In the genomic region with DNA sequence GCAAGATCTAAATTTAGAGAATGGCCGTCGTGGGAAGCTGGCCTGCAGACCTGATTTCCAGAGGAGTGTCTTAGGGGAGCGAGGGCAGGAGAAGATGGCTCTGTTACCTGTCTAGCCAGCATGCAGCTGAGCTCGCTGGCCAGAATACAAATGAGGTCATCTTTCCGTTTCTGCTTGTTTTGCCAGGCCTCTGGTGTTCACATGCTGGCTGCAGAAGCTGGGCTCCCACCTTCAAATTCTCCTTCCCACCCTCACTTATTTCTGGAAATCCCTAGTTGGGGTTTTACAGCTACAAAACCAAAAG, we compare ENCODE assay signal across 14 mouse cellular contexts. TPM values are rescaled to one million over a fixed set of nuclear protein-coding genes. Genes with fewer than 3 reads are reported as not detected.
A peak's percentile ranks its signal among the peaks of the same experiment; 100 is the strongest.
DNase-seq lines count a peak whose midpoint lies in the region; ATAC-seq lines count a peak whose summit lies in the region.
"Had no signal": no experiment of that assay in that cellular context is flagged by ENCODE, and none has a peak within 500 bp of the region (broad histone marks: within the 10 kb centered on the region; RNA-seq: fewer than 3 reads in every experiment).

No protein-coding gene starts in this region.

- peak overlapping the region; percentile 78; the same call in 1 of the 2 replicates for H3K27ac ChIP-seq in hindbrain, embryonic 14.5 days
- no peak overlapping the region for H3K27ac ChIP-seq in hindbrain, embryonic 11.5 days (ENCODE audit: low read depth, low read length)
- H3K27ac ChIP-seq in midbrain, embryonic 15.5 days: peak overlapping the region; percentile 81
- H3K27ac ChIP-seq: forebrain, embryonic 13.5 days; lung, embryonic 15.5 days; midbrain, embryonic 12.5 days had no signal

- no peak overlapping the region for H3K4me3 ChIP-seq in hindbrain, embryonic 14.5 days (replicated peaks; ENCODE audit: low read length)
- no peak overlapping the region for H3K4me3 ChIP-seq in hindbrain, embryonic 11.5 days (ENCODE audit: low read depth, low read length)
- no peak overlapping the region for H3K4me3 ChIP-seq in midbrain, embryonic 15.5 days
- H3K4me3 ChIP-seq: forebrain, embryonic 13.5 days; lung, embryonic 15.5 days; midbrain, embryonic 12.5 days had no signal

- no peaks in the 10 kb centered on the region for H3K9me3 ChIP-seq in hindbrain, embryonic 14.5 days (ENCODE audit: control insufficient read depth, low read length)
- no peaks in the 10 kb centered on the region for H3K9me3 ChIP-seq in hindbrain, embryonic 11.5 days (ENCODE audit: control insufficient read depth, low read length)
- no peaks in the 10 kb centered on the region for H3K9me3 ChIP-seq in midbrain, embryonic 15.5 days
- H3K9me3 ChIP-seq: lung, embryonic 15.5 days; midbrain, embryonic 12.5 days had no signal

- 52% methylated on average over 5 of the region's 5 CpGs for WGBS in hindbrain, embryonic 14.5 days
- WGBS in hindbrain, embryonic 11.5 days: 69% methylated on average over 5 of the region's 5 CpGs
- 41% methylated on average over 5 of the region's 5 CpGs for WGBS in midbrain, embryonic 15.5 days

- no peak overlapping the region for H3K4me2 ChIP-seq in hindbrain, embryonic 14.5 days (replicated peaks)
- no peak overlapping the region for H3K4me2 ChIP-seq in hindbrain, embryonic 11.5 days (replicated peaks; ENCODE audit: low read depth, low read length)
- no peak overlapping the region for H3K4me2 ChIP-seq in midbrain, embryonic 15.5 days
- H3K4me2 ChIP-seq: forebrain, embryonic 13.5 days; lung, embryonic 15.5 days; midbrain, embryonic 12.5 days had no signal

- no peak overlapping the region for H3K9ac ChIP-seq in hindbrain, embryonic 14.5 days
- H3K9ac ChIP-seq in hindbrain, embryonic 11.5 days (ENCODE audit: low read depth, low read length): no peak overlapping the region
- no peak overlapping the region for H3K9ac ChIP-seq in midbrain, embryonic 15.5 days
- H3K9ac ChIP-seq: forebrain, embryonic 13.5 days; lung, embryonic 15.5 days; midbrain, embryonic 12.5 days had no signal

- no peak for ATAC-seq in hindbrain, embryonic 14.5 days (ENCODE audit: low FRiP score)
- no peak for ATAC-seq in hindbrain, embryonic 11.5 days (ENCODE audit: low FRiP score)
- ATAC-seq in midbrain, embryonic 15.5 days (replicated peaks): peak; percentile 28

- no peaks in the 10 kb centered on the region for H3K27me3 ChIP-seq in hindbrain, embryonic 14.5 days (ENCODE audit: control insufficient read depth, insufficient read depth, low read length)
- no peaks in the 10 kb centered on the region for H3K27me3 ChIP-seq in hindbrain, embryonic 11.5 days (ENCODE audit: control insufficient read depth, insufficient read depth, low read length)
- H3K27me3 ChIP-seq in midbrain, embryonic 15.5 days (replicated peaks): no peaks in the 10 kb centered on the region
- H3K27me3 ChIP-seq: forebrain, embryonic 13.5 days; lung, embryonic 15.5 days; midbrain, embryonic 12.5 days had no signal

- H3K4me1 ChIP-seq in hindbrain, embryonic 14.5 days (replicated peaks; ENCODE audit: control insufficient read depth, insufficient read depth, low read length): peaks cover 11% of the 10 kb centered on the region
- H3K4me1 ChIP-seq in hindbrain, embryonic 11.5 days (replicated peaks; ENCODE audit: control insufficient read depth, insufficient read depth, low read length): 0 out of 2 replicates have a peak, but pooled peaks cover 3% of the 10 kb centered on the region
- peaks cover 21% of the 10 kb centered on the region for H3K4me1 ChIP-seq in midbrain, embryonic 15.5 days

- H3K36me3 ChIP-seq in hindbrain, embryonic 14.5 days (replicated peaks; ENCODE audit: control insufficient read depth, insufficient read depth): no peaks in the 10 kb centered on the region
- no peaks in the 10 kb centered on the region for H3K36me3 ChIP-seq in hindbrain, embryonic 11.5 days (ENCODE audit: control insufficient read depth, insufficient read depth, low read length)
- no peaks in the 10 kb centered on the region for H3K36me3 ChIP-seq in midbrain, embryonic 15.5 days (replicated peaks)
- H3K36me3 ChIP-seq: lung, embryonic 15.5 days; midbrain, embryonic 12.5 days had no signal

- DNase-seq in cerebellum, postnatal 10 days: peak; percentile 38 to 53
- no peak for DNase-seq in cerebellum, postnatal 4 days (ENCODE audit: low spot score in 2 of 2)
- no peak for DNase-seq in hindbrain, embryonic 14.5 days (ENCODE audit: low spot score)
- DNase-seq in hindbrain, embryonic 11.5 days (ENCODE audit: low spot score): no peak
- peak; percentile 41 for DNase-seq in gastrocnemius, adult 18-20 months (ENCODE audit: low spot score)
- no peak for DNase-seq in lung, postnatal 36 days
- DNase-seq in adrenal gland, postnatal 4 days (ENCODE audit: low spot score in 2 of 2): no peak
- DNase-seq: adrenal gland, postnatal 14 days; kidney, postnatal 36 days; liver had no signal

RNA-seq across cellular contexts. Expression of a gene that starts 43.6 kb away (rescaled TPM):
- 534 and 562 TPM in 2 replicates for polyA plus RNA-seq in hindbrain, embryonic 14.5 days (2014; fragmentation: Nextera tagmentation; extraction: Ambion mirVana)
- 722 and 727 TPM in 2 replicates for polyA plus RNA-seq in hindbrain, embryonic 11.5 days (2014; fragmentation: Nextera tagmentation; extraction: Ambion mirVana)
- 100 to 1,000 TPM in 1 of 2 experiments, 10 to 100 TPM in 1; 85.1 to 119 TPM for total RNA-seq in gastrocnemius, adult 18-20 months (2021)
- 469 and 476 TPM in 2 replicates for polyA plus RNA-seq in midbrain, embryonic 15.5 days (2015; fragmentation: Nextera tagmentation; extraction: Ambion mirVana)
- 100 to 1,000 TPM; 264 to 270 TPM for total RNA-seq in adrenal gland, postnatal 4 days (2021)

Comparison
In these comparisons a context has a peak if more than half of its experiments do, and no peak if none do; other contexts are left out.
1. DNase-seq: peak in cerebellum, postnatal 10 days (2 of 2) and gastrocnemius, adult 18-20 months (single experiment); none in cerebellum, postnatal 4 days (0 of 2), hindbrain, embryonic 14.5 days (single experiment), hindbrain, embryonic 11.5 days (single experiment), lung, postnatal 36 days (single experiment) and adrenal gland, postnatal 4 days (0 of 2).